Mouse (Mus musculus): ENCODE data around the gene Bpifc. TPM values are rescaled to one million over a fixed set of nuclear protein-coding genes. Genes with fewer than 3 reads are reported as not detected.

The Bpifc gene
- polyA plus RNA-seq, 1 experiment, result not detected

DNA sequence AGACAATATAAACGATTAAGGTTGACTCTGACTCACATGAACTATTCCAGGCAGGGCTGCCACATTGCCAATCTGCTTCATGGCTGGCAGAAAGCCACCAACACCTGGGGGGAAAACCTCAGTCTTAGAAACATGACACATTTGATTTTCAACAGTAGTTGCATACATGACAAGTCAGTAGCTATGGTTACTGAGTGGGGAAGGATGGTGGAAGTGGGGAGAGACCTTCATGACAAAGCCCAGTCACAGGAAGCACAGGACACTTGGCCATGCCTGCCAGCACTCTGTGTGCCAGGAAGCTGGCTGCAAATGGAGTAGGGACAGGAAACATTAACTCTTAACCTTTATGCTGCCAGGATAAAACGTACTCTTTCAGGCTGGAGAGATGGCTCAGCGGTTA lies 58.3 kb downstream of the Bpifc start:
- H3K4me3 ChIP-seq (ENCODE audit: insufficient read depth, poor library complexity, severe bottlenecking), result no peak overlapping the region
- no peak overlapping the region for H3ac ChIP-seq (ENCODE audit: control insufficient read depth, insufficient read length, low read depth)
- H3K79me2 ChIP-seq (ENCODE audit: control insufficient read depth, insufficient read depth), result peaks cover 54% of the 10 kb centered on the region
- peaks cover 71% of the 10 kb centered on the region for H3K36me3 ChIP-seq (ENCODE audit: control insufficient read depth, insufficient read depth)
- H3K79me3 ChIP-seq (ENCODE audit: low read depth), result peaks cover 36% of the 10 kb centered on the region
- no peaks in the 10 kb centered on the region for H3K27me3 ChIP-seq (ENCODE audit: control insufficient read depth, insufficient read depth, insufficient read length)
- TF ChIP-seq MYOG (IDR thresholded peaks at IDR 0.05; ENCODE audit: control insufficient read depth, extremely low read depth, insufficient read length) (no peak), FOSL1 (IDR thresholded peaks at IDR 0.05; ENCODE audit: insufficient read depth, low read length, poor library complexity, severe bottlenecking) (no peak), USF1 (IDR thresholded peaks at IDR 0.05; ENCODE audit: low read depth) (no peak), CEBPB (IDR thresholded peaks at IDR 0.05; ENCODE audit: low read depth) (no peak), MAX (IDR thresholded peaks at IDR 0.05) (no peak), MYOD1 (IDR thresholded peaks at IDR 0.05; ENCODE audit: control insufficient read depth, insufficient read length, low read depth) (no peak), CTCF (IDR thresholded peaks at IDR 0.05; ENCODE audit: control insufficient read depth, insufficient read depth, insufficient read length) (no peak)

DNA sequence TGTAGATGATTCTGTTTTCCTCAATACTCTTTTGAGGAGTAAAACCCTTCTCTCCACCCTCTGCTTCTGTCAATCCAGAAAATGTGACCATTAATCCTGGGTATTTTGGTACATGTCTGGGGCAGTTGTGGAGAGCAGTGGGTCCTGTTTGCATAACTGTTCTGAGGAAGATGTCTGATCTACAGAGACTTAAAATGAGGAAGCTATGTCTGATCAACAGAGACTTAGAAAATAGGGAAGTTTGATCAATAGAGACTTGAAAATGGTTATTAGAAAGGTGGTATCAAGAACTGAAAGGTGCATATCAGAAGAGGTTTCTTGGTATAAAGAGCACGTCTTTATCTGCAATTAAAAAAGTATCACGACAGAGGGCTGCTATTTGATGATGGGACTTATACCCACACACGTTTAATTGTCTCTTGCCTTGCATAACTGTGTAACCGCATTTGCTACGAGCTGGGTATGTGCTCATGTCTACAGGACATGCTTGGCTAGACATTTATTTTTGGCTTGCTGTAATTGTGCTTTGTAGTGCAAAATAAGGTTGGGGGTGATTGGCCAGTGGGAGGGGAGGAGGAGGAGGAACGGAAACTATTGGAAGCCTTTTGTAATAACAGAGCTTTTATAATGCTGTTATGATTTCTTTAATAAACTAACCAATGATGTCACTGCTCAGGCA lies 59.8 kb downstream of the Bpifc start:
- H3K27me3 ChIP-seq (ENCODE audit: control insufficient read depth, insufficient read depth, insufficient read length), result no peaks in the 10 kb centered on the region
- no peak overlapping the region for H3K4me3 ChIP-seq (ENCODE audit: insufficient read depth, poor library complexity, severe bottlenecking)
- H3K36me3 ChIP-seq (ENCODE audit: control insufficient read depth, insufficient read depth), result peaks cover 86% of the 10 kb centered on the region
- no peak for TF ChIP-seq CEBPB (IDR thresholded peaks at IDR 0.05; ENCODE audit: low read depth)
- no peak for TF ChIP-seq CTCF (IDR thresholded peaks at IDR 0.05; ENCODE audit: control insufficient read depth, insufficient read depth, insufficient read length)
- no peak for TF ChIP-seq MYOG (IDR thresholded peaks at IDR 0.05; ENCODE audit: control insufficient read depth, extremely low read depth, insufficient read length)
- H3K79me2 ChIP-seq (ENCODE audit: control insufficient read depth, insufficient read depth), result peaks cover 46% of the 10 kb centered on the region
- H3K79me3 ChIP-seq (ENCODE audit: low read depth), result peaks cover 29% of the 10 kb centered on the region
- H3ac ChIP-seq (ENCODE audit: control insufficient read depth, insufficient read length, low read depth), result no peak overlapping the region

DNA sequence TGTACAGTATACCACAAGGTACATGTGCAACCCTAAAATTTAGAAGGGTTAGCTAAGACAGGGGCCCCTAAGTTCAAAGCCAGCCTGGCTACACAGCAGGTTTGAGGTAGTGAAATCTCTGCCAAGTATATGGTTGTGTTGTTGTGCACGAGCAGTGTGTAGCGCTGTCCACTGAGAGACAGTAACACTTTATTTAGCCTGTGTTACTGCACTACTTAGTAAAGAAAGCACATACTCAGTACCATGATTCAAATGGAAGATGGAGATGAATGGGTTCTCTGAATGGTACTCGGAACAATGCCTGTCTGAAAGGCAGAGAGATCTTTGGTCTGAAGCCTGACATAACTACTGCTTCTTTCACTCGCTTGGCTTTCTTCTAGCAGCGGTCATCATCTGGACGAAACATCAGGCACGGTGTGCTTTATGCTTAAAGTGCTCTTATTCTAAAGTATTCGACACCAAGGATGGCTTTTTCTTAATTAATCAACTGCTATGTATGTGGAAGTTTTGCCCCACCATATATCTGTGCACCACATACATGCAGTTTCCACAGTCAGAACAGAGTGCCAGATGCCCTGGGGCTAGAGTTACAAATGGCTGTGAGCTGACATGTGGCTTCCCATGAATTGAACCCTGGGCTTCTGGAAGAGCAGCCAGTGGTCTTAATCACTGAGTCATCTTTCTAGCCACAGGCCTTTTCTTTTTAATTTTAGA lies 63.1 kb downstream of the Bpifc start:
- TF ChIP-seq MYOD1 (IDR thresholded peaks at IDR 0.05; ENCODE audit: control insufficient read depth, insufficient read length, low read depth) (no peak), USF1 (IDR thresholded peaks at IDR 0.05; ENCODE audit: low read depth) (no peak), MAX (IDR thresholded peaks at IDR 0.05) (no peak), CTCF (IDR thresholded peaks at IDR 0.05; ENCODE audit: control insufficient read depth, insufficient read depth, insufficient read length) (no peak), FOSL1 (IDR thresholded peaks at IDR 0.05; ENCODE audit: insufficient read depth, low read length, poor library complexity, severe bottlenecking) (no peak), MYOG (IDR thresholded peaks at IDR 0.05; ENCODE audit: control insufficient read depth, extremely low read depth, insufficient read length) (no peak), CEBPB (IDR thresholded peaks at IDR 0.05; ENCODE audit: low read depth) (no peak)
- Histone ChIP-seq H3ac (ENCODE audit: control insufficient read depth, insufficient read length, low read depth) (no peak overlapping the region), H3K36me3 (ENCODE audit: control insufficient read depth, insufficient read depth) (peaks cover 99% of the 10 kb centered on the region), H3K4me3 (ENCODE audit: insufficient read depth, poor library complexity, severe bottlenecking) (no peak overlapping the region), H3K79me2 (ENCODE audit: control insufficient read depth, insufficient read depth) (peaks cover 13% of the 10 kb centered on the region), H3K27me3 (ENCODE audit: control insufficient read depth, insufficient read depth, insufficient read length) (no peaks in the 10 kb centered on the region), H3K79me3 (ENCODE audit: low read depth) (peaks cover 2% of the 10 kb centered on the region)

DNA sequence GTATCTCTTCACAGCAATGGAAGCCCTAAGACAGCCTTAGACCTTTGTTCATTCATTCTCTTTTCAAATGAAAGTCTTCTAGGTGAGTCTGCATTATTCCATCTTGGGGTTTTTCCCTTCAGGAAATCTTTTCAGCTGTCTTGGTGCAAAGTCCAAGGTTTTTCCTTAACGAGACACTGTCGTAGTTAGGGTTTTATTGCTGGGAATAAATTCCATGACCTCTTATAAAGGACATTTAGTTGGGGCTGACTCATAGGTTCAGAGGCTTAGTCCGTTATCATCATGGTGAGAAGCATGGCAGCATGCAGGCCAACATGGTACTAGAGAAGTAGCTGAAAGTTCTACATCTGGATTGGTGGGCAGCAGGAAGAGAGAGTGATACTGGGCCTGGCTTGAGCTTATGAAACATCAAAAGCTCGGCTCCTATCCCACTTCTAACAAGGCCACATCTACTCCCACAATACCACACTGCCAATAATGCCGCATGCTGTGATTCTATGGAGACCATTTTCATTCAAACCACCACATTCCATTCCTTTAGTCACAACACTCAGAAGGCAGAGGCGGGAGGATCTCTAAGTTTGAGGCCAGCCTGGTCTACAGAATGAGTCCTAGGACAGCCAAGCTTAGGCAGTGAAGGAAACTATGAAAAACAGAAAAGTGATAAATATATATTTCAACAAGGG lies 75.3 kb downstream of the Bpifc start:
- Histone ChIP-seq H3K27me3 (ENCODE audit: control insufficient read depth, insufficient read depth, insufficient read length) (no peaks in the 10 kb centered on the region), H3K4me3 (ENCODE audit: insufficient read depth, poor library complexity, severe bottlenecking) (no peak overlapping the region), H3K36me3 (ENCODE audit: control insufficient read depth, insufficient read depth) (peaks cover 61% of the 10 kb centered on the region), H3ac (ENCODE audit: control insufficient read depth, insufficient read length, low read depth) (no peak overlapping the region), H3K79me3 (ENCODE audit: low read depth) (no peaks in the 10 kb centered on the region), H3K79me2 (ENCODE audit: control insufficient read depth, insufficient read depth) (no peaks in the 10 kb centered on the region)
- TF ChIP-seq MAX (IDR thresholded peaks at IDR 0.05) (no peak), MYOG (IDR thresholded peaks at IDR 0.05; ENCODE audit: control insufficient read depth, extremely low read depth, insufficient read length) (no peak), FOSL1 (IDR thresholded peaks at IDR 0.05; ENCODE audit: insufficient read depth, low read length, poor library complexity, severe bottlenecking) (no peak), MYOD1 (IDR thresholded peaks at IDR 0.05; ENCODE audit: control insufficient read depth, insufficient read length, low read depth) (no peak), CTCF (IDR thresholded peaks at IDR 0.05; ENCODE audit: control insufficient read depth, insufficient read depth, insufficient read length) (no peak), CEBPB (IDR thresholded peaks at IDR 0.05; ENCODE audit: low read depth) (no peak), USF1 (IDR thresholded peaks at IDR 0.05; ENCODE audit: low read depth) (no peak)

DNA sequence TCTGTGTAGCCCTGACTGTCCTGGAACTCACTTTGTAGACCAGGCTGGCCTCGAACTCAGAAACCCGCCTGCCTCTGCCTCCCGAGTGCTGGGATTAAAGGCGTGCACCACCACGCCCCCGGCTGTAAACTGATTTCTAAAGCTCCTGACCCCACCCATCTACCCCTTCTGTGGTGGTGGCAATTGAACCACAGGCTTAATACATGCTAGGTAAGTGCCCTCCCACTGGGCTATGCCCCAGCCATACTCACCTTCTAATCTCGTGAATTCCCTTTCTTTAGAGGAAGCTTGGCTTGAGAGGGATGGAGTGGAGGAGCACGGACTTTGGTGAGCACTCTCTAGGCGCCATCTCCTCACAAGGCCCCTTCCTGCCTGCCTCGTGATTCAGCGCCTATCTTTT lies 81.7 kb downstream of the Bpifc start:
- H3K4me3 ChIP-seq (ENCODE audit: insufficient read depth, poor library complexity, severe bottlenecking), result no peak overlapping the region
- no peak for TF ChIP-seq MAX (IDR thresholded peaks at IDR 0.05)
- TF ChIP-seq FOSL1 (IDR thresholded peaks at IDR 0.05; ENCODE audit: insufficient read depth, low read length, poor library complexity, severe bottlenecking), result no peak
- TF ChIP-seq MYOD1 (IDR thresholded peaks at IDR 0.05; ENCODE audit: control insufficient read depth, insufficient read length, low read depth), result no peak
- no peak for TF ChIP-seq MYOG (IDR thresholded peaks at IDR 0.05; ENCODE audit: control insufficient read depth, extremely low read depth, insufficient read length)
- TF ChIP-seq CEBPB (IDR thresholded peaks at IDR 0.05; ENCODE audit: low read depth), result no peak
- TF ChIP-seq USF1 (IDR thresholded peaks at IDR 0.05; ENCODE audit: low read depth), result no peak
- no peak for TF ChIP-seq CTCF (IDR thresholded peaks at IDR 0.05; ENCODE audit: control insufficient read depth, insufficient read depth, insufficient read length)
- H3K27me3 ChIP-seq (ENCODE audit: control insufficient read depth, insufficient read depth, insufficient read length), result peaks cover 12% of the 10 kb centered on the region
- H3ac ChIP-seq (ENCODE audit: control insufficient read depth, insufficient read length, low read depth), result no peak overlapping the region
- no peaks in the 10 kb centered on the region for H3K36me3 ChIP-seq (ENCODE audit: control insufficient read depth, insufficient read depth)
- H3K79me2 ChIP-seq (ENCODE audit: control insufficient read depth, insufficient read depth), result no peaks in the 10 kb centered on the region
- no peaks in the 10 kb centered on the region for H3K79me3 ChIP-seq (ENCODE audit: low read depth)

Measured in C2C12 (cell line).